Mouse (Mus musculus) retina, embryonic 14.5 days (tissue): ENCODE measurements around the gene Hs1bp3.

ENCODE experiments used
- DNase-seq: peaks from one replicate; pipeline ENCODE4 v3.0.0-alpha.2; 2015; ENCODE audit warnings: low spot score

Hs1bp3 gene

DNA sequence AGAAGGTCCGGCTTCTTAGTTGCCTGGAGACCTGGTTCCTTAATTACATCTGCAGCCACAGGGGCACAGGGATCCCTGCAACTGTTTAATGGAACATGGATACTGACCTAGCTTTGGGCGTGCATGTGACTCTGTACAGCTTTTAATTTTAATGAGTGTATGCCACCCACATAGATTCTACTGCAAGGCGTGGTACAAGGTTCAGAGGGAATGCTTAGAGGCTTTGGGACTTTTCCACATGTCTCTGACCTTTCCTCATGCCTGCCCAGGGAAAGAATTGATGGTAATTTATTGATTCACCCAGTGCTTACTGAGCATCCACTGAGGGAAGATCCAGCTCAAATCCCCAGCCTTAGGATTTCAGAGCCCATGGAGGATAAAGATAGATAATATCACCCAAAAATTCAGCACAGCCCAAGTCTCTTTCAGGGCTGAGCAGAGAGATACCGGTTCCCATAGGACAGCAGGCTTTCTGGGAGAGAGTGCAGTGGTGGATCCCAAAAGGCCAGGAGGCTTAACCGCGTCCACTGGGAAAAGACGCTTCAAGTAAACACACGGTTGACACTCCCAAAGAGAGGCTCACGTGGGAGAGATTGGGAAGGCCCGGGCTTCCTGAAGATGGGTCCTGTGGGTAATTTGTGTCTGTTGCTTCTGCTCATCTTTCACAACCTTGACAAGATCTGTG is 23.5 kb downstream of the Hs1bp3 start:
- no peak for DNase-seq

DNA sequence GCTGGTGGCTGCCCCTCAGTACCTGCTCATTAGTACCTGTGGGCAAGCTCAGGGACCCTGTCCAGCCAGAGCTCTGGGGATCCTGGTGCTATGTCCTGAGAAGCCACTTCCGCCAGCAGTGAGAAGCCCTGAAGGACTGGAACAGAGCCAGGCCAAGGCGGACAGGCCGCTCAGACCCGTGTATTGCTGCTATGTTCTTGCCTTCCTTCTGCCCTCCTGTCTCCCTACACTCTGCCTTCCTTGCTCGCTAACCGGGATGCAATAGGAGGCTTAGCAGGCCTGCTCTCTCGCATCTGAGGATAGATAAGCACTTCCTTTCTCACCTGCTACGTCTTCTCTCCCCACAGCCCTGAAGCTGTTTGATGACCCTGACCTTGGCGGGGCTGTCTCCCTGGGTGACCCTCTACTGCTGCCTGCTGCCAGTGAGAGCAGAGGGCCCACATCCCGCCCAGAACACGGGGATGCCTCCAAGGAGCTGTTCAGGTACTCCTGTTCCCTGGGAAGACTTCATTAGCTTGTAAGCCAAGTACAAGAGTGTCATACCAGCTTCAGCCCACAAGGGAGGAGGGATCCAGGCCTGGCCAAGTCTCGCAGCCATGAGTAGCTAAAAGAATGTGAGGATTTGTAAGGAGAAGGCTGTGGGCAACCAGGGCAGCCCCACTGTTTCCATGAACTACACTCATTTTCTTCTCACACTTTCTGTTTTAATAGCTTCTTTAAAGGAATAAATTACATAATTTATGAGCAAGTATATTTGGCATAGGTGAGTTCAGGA is 24.2 kb downstream of the Hs1bp3 start:
- DNase-seq = no peak

DNA sequence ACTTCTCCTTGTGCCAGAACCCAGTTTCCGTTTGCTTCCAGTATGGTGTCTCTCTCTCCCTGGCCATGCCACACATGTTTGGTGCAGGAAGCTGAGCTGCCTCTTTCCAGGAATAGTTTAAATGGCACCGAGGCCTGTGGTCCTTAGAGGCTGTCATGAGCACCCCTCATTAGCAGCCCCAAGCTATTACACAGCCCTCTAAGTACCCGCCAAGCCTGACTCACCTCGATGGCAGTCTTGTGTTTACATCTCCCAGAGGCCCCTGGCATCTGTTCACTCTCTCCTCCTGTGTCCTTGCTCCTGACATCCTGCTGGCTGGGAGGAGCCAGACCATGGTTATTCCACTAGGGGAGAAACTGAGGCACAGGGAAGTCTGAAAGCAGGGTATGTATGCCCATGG is 25.3 kb downstream of the Hs1bp3 start:
- DNase-seq = no peak

DNA sequence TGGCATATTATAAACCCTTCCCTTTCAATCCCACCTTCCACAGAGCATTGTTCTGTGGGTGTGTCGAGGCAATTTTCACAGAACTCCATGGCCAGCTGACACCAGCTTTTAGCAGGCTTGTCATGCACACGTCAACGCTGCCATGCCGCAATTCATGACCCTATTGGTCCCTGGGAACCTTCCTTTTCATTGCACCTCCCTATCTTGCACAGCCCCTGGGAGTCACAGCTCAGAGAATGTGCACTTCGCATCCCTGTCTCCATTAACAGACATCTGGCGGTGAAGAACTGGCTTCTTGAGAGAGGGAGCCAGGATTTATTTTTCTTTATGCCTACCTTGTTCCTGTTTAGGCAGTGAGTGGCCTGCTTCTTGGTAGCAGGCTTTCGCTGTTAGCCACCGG is 25.7 kb downstream of the Hs1bp3 start:
- no peak for DNase-seq

DNA sequence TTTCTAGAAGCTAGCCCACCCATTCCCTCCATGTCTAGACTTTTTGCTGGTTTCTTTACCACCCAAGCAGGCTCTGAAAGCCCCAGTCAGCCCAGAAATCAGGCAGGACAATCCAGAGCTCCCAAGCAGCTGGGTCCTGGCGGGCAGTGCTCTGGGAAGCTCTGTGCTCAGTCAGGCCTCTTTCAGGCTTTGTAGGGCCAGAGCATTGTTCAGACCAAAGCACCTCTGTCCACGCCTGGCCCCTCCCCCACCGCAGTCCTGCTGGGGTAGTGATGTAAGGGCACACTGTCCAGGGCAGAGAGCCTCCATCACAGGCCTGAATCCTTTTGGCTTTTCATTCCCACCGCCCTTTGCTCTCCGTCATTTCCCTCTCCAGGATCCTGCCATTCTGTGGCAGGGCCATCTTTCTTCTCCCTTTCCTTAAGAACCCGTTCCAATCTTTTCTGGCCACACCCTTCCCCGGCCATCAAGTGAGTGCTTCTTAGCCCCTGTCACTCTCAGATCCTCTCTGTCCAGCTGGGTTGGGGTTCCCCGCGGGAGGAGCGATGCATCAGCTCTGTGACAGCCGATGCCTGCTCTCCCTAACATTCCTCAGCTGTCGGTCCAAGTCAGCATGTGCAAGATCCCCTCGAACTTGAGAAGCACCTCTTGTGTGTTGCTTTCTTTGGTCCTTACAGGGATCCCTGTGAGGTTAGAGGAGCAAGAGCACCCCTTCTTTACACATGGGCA is 26.5 kb downstream of the Hs1bp3 start:
- peak; percentile 42 for DNase-seq

DNA sequence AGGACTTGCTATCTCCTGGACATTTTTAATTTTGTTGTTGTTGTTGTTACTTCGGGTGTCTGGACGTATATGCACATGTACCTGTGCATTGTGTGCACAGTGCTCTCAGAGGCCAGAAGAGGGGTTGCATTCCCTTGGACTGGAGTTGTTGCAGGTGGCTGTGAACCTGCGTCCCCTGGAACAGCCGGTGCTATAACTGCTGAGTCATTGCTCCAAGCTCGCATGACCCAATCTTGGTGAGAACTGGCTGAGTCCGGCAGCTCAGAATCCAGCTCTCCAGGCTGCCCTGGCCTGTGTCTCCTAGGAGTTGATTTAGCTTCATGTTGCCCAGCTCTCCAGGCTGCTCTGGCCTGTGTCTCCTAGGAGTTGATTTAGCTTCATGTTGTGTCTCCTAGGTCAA is 27.8 kb downstream of the Hs1bp3 start:
- DNase-seq = no peak

DNA sequence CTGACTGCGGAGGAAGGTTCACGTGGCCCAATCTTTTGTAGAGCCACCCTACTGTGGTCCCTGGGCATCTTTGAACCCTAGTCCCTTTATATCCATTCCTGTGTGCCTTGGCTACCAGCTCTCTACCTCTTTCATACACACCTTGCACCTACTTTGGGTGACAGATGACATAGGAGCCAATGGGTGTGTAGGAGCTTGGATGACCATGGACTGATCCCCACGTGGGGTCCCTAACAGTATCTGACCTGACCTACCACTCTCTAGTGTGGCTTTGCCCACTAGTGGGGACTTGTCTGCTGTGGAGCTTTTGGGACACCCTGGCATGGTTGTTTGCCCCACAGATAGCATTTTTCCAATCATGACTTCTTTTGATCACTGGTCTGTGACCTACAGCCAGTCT is 30.1 kb downstream of the Hs1bp3 start:
- DNase-seq = no peak

DNA sequence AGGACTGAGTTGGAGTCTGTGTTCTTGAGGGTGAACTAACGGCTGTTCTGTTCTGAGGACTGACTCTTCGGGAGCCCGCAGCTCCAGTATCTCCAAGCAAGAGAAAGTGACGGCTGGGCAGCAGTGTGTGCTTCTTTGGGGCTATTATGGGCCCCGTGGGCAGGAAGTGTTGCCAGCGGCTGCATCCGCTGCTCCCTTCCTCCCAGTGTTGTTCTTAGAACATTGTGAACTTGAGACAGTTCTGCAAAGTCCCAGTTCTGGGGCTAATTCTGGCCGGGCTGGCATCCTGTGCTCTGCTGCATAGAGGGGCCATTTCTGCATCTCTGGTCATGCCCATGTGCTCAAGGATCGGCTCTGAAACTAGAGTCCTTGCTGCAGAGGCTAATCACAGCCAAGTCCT is 31.7 kb downstream of the Hs1bp3 start:
- DNase-seq = no peak

DNA sequence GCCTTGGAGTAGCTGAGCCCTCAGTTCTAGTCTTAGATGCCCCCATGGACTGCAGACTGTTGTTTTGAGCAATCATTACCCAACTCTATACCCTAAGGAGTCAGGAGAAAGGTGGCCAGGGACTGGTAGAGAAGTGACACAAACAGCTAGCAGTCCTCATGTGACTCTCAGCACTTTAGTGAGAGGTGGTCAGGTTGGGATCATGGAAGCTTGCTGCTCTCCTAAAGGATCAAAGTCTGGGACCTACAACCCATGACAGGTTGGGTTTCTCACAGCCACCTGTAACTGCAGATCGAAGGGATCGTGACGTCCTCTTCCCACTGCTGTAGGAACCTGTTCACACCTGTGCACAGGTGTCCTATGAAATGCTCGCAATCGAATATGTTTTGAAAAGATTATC is 32.3 kb downstream of the Hs1bp3 start:
- DNase-seq = no peak

DNA sequence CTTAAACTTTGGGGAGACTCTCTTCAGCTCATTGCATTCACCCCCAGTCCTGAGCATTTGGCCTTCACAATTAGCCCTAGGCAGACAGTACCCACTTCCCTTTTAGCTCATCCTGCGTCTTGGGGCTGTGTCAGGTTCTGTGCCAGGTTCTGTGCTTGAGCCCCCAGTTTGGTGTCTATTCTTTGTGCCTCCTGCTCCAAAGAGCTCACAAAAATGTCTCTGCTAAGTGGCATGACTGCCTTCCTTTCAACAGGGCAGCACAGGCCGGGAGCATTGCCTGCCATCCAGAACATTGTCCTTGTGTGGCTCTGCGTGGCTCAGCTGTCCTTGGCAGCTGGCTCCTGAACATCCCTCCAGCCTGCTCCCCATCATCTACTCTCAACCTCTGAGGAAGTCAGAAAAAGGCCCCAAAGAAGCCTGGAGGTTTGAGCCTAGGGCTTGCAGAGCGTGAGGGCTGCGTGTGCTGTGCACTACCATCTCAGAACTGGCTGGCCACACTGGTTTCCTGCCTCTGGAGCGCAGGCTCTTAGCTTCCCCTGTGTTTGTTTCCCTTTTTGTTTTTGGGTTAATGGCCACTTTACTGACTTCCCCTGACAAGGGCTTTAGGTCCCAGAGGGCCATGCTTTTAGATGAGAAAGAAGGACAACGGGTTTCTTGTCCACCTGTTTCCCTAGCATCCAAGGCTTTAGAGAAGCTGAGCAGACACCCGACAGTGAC is 34.7 kb downstream of the Hs1bp3 start:
- no peak for DNase-seq

DNA sequence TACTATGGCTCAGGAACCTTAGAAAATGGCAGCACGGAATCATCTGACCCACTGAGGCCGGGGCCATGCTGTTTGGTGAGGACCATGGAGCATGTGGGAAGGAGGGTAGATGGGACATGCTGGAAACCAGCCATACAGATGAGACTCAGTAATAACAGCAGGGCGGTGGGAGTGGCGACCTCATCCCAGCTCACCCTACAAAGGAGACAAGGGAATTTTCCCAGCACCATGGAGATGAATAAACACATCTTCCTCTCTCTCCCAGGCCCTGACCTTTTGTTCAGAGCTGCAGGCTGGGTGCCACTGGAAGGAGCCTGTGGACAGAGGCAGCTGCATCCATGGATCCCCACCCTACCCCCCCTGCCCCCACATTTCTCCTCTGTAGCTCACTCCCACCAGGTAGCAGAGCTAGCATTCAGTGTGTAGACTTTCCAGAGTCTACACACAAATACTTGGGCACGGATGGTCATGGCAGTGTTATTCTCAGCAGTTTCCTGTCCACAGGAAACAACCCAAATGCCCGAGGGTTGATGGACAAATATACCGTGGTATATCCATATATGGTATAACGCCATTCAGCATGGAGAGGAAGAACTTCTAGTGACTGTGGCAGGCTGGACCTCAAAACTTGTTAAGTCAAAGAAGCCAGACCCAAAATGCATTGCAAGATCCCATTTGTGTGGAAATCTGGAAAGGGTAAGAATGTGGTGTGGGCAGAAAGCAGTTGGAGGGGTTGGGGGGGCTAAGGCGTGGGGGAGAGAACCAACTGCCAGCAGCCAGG is 35.7 kb downstream of the Hs1bp3 start:
- DNase-seq = no peak

DNA sequence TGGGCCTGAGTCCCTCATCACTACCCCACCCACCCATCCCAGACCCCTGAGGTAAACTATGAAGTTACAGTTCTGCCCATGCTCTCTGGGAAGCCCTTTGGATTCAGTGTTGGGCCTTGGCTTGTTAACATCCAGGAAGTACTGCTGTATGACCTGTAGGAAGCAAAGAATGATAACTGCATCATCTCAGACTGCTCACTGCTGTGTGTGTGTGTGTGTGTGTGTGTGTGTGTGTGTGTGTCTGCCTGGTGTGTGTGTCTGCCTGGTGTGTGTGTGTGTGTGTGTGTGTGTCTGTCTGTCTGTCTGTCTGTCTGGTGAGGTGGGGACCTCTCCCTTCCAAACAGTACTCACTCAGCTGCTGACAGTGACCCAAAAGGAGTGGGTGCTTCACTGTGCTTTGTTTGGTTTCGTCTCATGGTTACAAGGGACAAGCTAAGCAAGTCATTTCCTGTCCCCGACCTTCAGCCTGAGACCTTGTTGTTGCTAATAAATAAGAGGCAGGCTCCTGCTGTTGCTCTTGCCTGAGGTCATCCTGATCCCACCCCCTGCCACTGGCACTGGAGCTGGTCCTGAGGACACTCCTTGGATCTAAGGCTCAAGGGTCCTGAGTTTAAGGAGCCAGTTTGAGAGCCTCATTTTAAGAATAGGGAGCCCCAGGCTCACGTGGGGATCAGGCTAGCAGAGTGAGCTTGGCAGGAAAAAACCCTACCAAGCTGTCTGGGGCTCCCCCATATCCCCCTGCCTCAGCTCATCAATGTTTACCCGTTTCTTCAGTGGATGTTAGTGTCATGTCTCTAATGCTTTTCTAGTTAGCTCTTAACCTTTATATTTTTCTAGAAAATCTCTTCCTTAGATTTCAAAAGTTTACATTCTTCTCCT is 38.0 kb downstream of the Hs1bp3 start:
- no peak for DNase-seq

DNA sequence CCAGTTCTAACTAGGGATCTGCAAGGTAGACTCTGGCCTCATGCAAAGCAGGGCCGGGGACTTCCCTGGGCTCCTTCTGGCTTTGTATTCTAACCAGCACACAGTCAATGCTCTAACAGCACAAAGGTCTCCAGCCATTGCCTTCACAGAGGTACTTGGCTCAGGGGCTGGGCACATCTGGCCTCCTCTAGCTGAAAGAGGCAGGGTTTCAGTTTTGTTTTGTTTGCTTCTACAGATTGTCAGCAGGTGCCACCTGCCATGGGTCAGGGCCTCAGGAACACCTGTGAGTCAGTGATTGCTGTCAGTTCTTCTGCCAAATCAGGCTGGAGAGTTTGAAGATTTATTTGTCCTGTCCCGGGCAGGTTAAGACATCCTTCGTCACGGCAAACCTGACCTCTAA is 39.8 kb downstream of the Hs1bp3 start:
- no peak for DNase-seq

DNA sequence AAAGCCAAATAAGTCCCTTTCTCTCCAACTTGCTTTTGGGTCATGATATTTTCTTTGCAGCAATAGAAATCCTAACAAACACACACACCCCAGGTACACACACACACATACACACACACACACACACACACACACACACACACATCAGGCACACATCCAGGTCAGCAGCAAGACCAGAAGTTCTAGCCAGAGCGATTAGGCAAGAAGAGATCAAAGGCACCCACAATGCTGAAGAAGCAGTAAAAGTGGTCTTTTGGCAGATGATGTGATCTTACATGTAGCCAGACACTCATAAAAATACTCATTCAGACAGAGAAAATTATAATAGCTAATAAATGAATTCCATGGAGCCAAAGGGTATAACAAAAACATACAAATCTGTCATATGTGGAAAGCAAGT is 41.0 kb downstream of the Hs1bp3 start:
- DNase-seq = no peak

DNA sequence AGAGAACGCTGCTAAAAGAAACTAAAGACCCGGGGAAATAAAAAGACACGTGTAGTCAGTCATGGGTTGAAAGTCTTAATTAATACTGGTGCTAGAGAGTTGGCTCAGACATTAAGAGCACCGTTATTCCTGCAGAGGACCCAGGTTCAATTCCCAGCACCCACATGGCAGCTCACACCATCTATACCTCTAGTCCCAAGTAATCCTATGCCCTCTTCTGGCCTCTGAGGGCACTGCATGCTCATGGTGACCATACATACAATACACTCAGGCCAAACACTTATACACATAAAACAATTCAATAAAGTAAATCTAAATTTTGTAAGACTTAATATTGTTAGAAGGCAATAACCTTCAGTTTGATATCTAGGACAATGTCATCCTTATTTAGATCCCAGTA is 41.8 kb downstream of the Hs1bp3 start:
- no peak for DNase-seq

DNA sequence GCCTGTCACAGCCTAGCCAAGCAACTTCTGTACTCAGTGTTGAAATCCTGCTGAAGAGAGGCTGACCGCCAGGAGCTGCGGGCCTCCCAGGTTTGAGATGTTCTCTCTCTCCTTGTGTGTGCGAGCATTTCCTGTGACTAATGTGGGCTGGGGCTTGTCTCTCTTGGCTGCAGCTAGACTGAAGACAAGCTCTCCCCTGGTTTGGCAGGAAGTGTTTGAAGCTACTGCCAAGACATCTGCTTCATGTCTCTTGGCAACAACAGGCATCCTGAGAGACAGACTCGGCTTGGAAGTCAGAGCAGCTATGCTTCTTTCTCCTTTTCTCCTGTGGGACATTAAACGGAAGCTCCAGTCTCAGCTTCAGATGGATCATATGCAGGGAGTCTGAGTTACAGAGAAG is 44.2 kb downstream of the Hs1bp3 start:
- DNase-seq = no peak

DNA sequence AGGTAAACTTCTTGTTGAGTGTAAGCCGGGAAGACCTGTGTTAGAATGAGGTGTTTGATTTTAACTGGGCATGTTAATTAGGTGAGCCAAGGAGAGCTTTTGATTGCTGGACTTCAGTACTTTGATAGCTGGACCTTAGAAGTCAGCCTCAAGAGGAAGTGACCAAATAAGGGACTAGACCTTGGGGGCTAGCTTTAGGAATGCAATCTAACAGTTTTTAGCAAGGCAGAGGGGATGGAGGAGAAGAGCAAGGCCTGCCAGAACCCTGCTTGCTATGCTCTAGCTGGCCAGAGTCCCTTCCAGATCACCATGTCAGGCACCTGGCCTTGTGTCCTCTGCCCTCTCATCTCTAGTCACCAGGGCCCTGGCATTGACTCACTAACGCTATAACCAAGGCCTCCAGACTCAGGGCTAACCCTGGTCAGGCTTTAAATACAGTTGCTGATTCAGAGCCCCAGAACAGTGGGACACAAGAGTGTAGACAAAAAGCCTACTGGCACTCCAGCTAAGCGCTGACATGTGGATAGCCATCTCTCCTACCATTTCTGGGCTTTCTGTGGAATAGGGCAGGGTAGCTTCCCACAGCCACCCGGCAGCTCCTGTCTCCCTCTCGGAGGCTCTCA is 45.2 kb downstream of the Hs1bp3 start:
- DNase-seq = no peak

DNA sequence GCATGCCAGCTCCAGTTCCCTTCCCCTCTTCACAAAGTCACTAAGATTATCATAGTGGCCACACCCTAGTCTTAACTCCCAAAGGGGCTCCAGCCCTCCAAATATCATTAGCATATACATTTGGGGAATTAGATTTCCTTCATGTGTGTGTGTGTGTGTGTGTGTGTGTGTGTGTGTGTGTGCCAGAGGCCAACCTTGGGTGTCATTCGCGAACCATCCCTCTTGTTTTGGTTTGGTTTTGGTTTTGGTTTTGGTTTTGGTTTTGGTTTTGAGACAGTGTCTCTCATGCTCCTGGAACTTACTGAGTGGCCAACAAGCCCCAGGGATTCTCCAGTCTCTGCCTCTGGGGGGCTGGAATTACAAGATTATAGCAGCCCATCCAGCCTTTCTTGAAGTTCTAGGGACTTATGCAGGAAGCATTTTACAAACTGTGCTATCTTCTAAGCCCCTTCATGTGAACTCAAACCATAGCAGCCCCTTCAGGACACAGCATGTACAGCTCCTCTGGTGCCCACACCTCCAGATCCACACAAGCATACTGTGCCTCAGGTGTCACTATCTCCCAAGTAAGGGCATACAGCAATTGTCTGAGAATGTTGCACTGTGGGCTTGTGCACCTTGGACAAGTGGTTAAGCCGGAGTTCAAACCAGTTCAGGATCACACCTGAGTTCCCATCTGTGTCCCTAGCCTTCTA is 46.3 kb downstream of the Hs1bp3 start:
- DNase-seq = no peak

DNA sequence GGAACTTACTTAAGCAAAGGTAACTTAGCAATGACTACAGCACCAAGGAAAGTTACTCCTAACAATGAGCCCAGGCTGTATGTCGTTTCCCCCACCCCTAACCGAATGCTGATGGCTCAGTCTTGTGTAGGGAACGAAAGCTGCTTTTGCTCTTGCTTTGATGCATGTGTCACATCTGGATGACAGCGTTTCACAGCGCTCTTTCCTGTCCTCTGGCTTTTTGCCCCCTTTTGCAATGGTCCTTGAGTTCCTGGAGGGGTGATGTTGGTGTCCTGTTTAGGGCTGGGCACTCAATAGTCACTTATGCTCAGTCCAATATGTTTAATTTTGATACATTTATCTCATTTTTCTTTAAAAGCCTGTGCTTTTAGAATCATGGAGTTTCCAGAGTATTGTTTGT is 48.6 kb downstream of the Hs1bp3 start:
- DNase-seq = no peak

DNA sequence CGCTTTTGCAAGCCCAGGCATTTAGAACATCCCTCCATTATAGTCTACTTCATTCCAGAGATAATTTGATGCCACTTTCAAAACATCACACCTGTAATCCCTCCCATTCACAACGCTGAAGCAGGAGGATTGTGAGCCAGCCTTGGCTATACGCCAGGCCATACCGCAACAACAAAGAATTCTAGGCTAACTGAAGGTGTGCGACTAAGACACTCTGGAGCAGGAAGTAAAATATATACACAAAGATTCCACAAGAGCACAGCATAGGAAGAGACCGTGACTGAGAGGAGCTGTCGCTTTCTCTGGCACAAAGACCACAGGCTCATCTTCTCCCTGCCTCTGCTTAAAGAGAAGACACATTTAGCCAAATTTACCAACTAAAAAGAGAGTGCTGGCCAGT is 49.2 kb downstream of the Hs1bp3 start:
- DNase-seq = no peak
